Mouse (Mus musculus) brown adipose tissue, adult 24 weeks (tissue): ENCODE results near the gene Ndufa8. TPM values are rescaled to one million over a fixed set of nuclear protein-coding genes. Genes with fewer than 3 reads are reported as not detected.

Source experiments
- H3K27ac ChIP-seq: fragments of 200-500 bp; replicated peaks from 2 replicates; pipeline ENCODE4 v1.5.1; 2012; ENCODE audit warnings: low read depth, mild to moderate bottlenecking, low read length
- H3K4me1 ChIP-seq: fragments of 200-500 bp; 2 replicates; pipeline ENCODE4 v1.6.1; 2012; ENCODE audit warnings: low read length, mixed read lengths; ENCODE audit not compliant: control insufficient read depth, insufficient read depth, insufficient read length
- H3K4me3 ChIP-seq: fragments of 200-500 bp; 2 replicates; pipeline ENCODE4 v1.5.1; 2012; ENCODE audit warnings: low read depth, mild to moderate bottlenecking, low read length, moderate library complexity; ENCODE audit not compliant: insufficient read depth
- polyA plus RNA-seq: library from polyadenylated mRNA; stranded (reverse); fragments of >200 nt; gene quantifications from 2 replicates; pipeline ENCODE4 v1.2.4, GENCODE M21; 2012; ENCODE audit not compliant: missing spikeins, insufficient read depth, insufficient read length

Ndufa8 gene
- polyA plus RNA-seq = 607 and 660 TPM in 2 replicates

DNA sequence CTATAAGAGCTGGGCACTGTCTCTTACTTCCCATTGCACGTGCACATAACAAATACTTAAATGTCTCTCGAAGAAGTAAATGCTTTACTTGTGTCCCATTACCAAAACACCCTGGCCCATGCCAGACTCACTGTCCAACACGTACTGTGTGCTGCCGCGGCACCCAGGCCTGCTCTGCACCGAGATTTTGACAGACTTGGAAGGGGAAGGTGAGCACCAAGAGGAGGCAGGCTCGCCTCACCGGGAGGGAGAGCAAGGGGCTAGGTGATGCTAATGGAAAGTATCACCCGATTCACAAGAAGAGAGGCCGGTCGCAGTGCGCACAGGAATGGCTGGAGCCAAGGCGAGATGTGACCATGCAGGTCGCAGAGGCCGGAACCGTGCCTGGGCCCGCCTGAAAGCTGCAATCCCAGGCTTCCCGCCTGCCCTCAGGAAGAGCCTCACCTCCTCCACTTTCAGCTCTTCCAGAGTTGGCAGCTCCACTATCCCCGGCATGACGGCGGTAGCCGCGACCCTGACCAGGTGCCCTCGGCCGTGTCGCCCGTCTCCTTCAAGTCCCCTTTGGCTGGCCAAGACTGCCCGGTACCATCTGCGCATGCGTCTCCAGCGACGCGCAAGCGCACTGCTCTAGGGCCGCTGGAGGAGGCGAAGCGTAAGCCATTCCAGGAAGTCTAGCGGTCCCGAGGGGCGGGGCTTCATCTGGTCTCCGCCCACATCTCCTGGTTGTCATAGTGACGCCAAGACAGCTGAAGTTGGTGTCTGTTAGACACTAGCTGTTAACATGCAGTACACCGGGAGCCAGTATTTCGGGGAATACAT is at the start of gene Ndufa8, which contains the start of gene Morn5:
Ndufa8 (minus strand) TSS at position 659 of the 819 bp plus-strand sequence.
Morn5 (plus strand) TSS at position 711 of the 819 bp plus-strand sequence.
- peaks cover 15% of the 10 kb centered on the region for H3K4me1 ChIP-seq
- peak within 1 kb of the TSS; percentile 96 for H3K4me3 ChIP-seq
- peak within 1 kb of the TSS; percentile 94 for H3K27ac ChIP-seq

GRCm38 (mm10) chr2:36098021-36098420 is 48.8 kb upstream of the Ndufa8 start:
- H3K27ac ChIP-seq = no peak overlapping the region
- H3K4me3 ChIP-seq = no peak overlapping the region
- H3K4me1 ChIP-seq = peaks cover 2% of the 10 kb centered on the region

GRCm38 (mm10) chr2:36097129-36097815 is 48.1 kb upstream of the Ndufa8 start:
- Histone ChIP-seq H3K4me1 (peaks cover 2% of the 10 kb centered on the region; the same call in 1 of the 2 replicates), H3K4me3 (no peak overlapping the region), H3K27ac (no peak overlapping the region)

DNA sequence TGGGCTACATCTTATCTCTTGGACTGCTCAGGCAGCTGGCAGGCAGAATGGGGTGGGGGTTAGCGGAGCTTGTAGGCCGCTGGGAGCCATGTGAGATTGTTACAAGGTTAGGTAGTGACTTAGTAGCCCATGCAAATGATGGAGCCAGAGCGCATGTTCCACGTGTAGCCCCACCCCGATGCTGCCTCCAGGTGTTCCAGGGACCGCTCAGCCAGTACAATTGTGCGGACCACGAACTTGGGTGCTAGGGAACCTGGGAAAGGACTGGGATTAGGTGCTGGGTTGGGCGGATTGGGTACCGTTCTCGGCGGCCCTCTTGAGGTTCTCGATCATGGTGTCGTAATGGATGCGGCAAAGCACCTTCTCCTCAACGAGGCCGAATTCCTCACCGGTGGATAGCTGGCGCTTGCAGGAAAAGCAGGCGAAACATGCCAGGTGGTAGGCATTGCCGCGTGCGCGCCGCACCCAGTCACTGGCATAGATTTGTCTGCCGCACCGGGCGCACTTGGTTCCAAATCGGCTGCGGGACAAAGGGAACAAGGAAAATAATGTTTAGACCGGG is 44.8 kb upstream of the Ndufa8 start:
- no peak overlapping the region for H3K27ac ChIP-seq
- no peak overlapping the region for H3K4me3 ChIP-seq
- peaks cover 4% of the 10 kb centered on the region; the same call in 1 of the 2 replicates for H3K4me1 ChIP-seq

- H3K4me3 ChIP-seq = no peak overlapping the region
- H3K27ac ChIP-seq = no peak overlapping the region
- H3K4me1 ChIP-seq = peaks cover 4% of the 10 kb centered on the region; the same call in 1 of the 2 replicates
These were observed 44.1 kb upstream of the Ndufa8 start for GRCm38 (mm10) chr2:36093301-36093700.

GRCm38 (mm10) chr2:36092748-36093147 is 43.5 kb upstream of the Ndufa8 start:
- Histone ChIP-seq H3K4me1 (peaks cover 4% of the 10 kb centered on the region; the same call in 1 of the 2 replicates), H3K27ac (no peak overlapping the region), H3K4me3 (no peak overlapping the region)

DNA sequence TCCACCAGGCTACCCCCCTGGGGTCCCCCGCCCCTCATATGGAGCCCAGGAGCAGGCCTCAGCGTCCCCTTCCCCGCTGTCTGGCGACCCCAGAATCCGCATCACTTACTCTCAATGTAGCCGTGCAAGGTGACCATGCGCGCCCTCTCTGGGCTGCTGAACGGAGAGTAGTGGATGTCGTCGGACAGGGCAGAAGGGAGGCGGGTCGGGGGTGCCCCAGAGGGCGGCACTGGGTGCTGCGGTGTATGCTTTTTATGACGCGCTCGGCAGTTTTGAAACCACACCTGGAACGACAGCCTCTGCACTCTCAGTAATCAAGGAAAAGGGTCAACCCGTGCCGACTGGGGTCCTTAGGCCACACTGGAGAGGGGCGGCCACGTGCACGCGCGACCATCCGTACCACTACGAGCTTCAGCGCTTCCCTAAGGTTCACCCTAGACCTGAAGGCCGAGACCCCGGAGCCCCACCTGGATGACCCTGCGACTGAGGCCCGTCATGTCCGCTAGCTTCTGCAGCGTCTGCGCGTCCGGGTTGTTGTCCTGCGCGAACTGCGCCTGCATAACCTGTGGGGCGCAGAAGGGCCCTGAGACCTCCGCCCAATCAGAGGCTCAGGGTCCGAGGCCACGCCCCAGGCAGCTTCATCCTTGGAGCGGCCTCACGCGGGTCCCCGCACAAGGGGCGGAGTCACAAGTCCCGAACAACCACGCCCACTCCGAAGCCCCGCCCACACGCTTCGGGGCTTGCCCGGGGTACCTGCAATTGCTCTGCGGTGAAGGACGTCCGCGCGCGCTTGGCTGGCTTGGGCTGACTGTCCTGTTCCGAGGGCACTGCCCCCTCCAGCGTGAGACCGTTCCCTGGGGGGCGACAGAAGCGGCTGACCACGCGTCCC is 41.9 kb upstream of the Ndufa8 start:
- Histone ChIP-seq H3K4me1 (peaks cover 4% of the 10 kb centered on the region; the same call in 1 of the 2 replicates), H3K4me3 (peak overlapping the region; percentile 27), H3K27ac (no peak overlapping the region)

GRCm38 (mm10) chr2:36089190-36089589 is 40.0 kb upstream of the Ndufa8 start:
- H3K27ac ChIP-seq = no peak overlapping the region
- no peak overlapping the region for H3K4me3 ChIP-seq
- peaks cover 18% of the 10 kb centered on the region; the same call in 1 of the 2 replicates for H3K4me1 ChIP-seq

GRCm38 (mm10) chr2:36085041-36085440 is 35.8 kb upstream of the Ndufa8 start:
- Histone ChIP-seq H3K27ac (no peak overlapping the region), H3K4me1 (peaks cover 16% of the 10 kb centered on the region; the same call in 1 of the 2 replicates), H3K4me3 (no peak overlapping the region)

GRCm38 (mm10) chr2:36082802-36083580 is 33.8 kb upstream of the Ndufa8 start:
- H3K27ac ChIP-seq = no peak overlapping the region
- no peak overlapping the region for H3K4me3 ChIP-seq

DNA sequence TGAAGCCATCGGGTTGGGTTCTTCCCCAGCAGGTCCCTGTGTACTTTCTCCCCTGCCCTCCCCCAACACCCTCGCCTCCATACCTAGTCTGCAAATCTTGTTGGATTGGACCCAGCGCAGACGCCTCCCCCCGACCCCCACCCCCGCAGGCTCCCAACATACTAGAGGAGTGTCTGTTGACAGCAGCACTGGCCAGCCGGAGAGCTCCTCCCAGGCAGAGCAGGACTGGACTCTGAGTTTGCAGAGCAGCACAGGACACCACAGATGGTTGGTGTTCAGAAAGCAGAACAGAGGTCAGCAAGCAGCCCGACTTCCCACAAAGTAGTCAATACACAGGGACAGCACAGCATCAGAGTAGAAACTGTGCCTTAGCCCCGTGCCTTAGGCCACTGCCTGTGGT is 32.2 kb upstream of the Ndufa8 start:
- H3K4me1 ChIP-seq = peaks cover 16% of the 10 kb centered on the region; the same call in 1 of the 2 replicates
- H3K4me3 ChIP-seq = no peak overlapping the region
- H3K27ac ChIP-seq = no peak overlapping the region

More at GRCm38 (mm10) chr2:36082802-36083580, 33.8 kb upstream of the Ndufa8 start:
- H3K4me1 ChIP-seq = peaks cover 16% of the 10 kb centered on the region; the same call in 1 of the 2 replicates

DNA sequence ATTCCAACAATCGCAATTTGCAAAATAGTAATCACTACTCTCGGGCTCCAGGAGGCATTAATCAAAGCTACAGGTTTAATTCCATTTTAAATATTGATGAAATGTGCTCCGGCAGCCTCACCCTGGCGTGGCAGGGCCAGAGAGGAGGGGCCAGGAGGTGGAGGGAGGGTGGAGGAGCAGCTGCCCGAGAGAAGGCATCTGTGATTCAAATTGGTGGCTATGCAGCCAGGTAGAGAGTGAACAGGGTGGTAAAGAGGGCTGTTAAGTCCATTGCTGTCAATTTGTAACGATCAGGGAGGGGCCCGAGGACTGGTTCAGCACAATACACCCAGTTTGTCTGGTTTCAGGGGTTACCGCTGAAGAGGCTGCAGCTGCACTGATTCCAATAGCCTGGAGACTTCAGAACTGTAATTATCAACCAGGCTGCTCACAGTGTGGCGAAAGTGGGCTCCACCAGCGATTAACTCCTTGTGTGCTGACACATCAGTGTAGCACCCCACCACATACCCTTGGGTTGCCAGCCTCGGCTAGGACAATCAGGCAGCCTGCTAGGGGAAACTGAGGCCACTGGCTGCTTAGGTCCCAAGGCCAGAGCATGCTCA is 28.1 kb upstream of the Ndufa8 start:
- H3K4me1 ChIP-seq = peaks cover 17% of the 10 kb centered on the region
- H3K27ac ChIP-seq = no peak overlapping the region

GRCm38 (mm10) chr2:36075210-36075609 is 26.0 kb upstream of the Ndufa8 start:
- Histone ChIP-seq H3K27ac (no peak overlapping the region), H3K4me3 (no peak overlapping the region), H3K4me1 (peaks cover 17% of the 10 kb centered on the region)

More for the DNA sequence above, 28.1 kb upstream of the Ndufa8 start:
- no peak overlapping the region for H3K4me3 ChIP-seq
